9 mouse cellular contexts compared by ENCODE assay signal in the genomic region with DNA sequence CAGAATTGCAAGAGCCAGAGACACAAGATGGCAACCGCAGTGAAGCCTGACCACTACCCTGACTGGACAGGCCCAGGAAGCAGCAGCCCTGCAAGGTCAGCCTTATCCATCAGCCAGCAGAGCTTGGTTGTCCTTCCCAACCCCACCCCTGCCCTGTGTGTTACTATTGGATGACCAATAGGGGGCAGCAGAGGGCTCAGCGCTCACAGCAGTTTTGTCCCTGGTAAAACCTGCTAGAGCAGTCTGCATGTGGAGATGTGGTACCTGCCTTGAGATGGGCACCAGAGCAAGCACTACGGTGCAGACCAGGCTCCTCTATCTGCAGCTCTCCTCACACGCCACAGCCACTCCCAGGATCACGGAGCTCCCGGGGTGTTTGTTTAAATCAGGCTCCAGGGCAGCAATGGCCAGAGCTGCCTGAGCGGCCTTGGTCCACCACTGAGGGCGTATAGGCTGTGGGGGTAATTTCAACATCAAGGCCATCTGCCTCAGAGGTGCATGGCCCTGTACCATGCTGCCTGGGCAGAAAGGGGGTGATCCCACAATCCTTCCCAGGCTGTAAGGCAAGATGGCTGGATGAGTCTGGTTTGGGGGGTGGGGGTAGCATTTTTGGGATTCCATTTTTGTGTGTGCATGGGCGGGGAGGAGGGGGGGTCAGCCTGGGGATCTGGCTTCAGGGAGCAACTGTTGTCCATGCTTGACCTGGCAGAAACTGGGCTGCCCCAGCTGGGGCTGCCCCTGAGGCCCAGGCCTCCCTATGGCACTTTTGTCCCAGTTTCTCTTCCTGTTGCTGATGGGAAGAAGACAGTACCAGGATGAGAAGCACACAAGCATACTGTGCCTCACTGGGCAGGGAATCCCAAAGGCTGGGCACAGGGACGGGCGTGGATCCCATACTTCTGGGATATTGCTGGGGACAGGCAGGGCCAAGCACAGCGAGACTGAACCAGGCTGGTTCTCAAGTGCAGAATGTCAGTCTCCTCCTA. TPM values are rescaled to one million over a fixed set of nuclear protein-coding genes. Genes with fewer than 3 reads are reported as not detected.
A peak's percentile ranks its signal among the peaks of the same experiment; 100 is the strongest.
DNase-seq lines count a peak whose midpoint lies in the region; ATAC-seq lines count a peak whose summit lies in the region.
"Had no signal": no experiment of that assay in that cellular context is flagged by ENCODE, and none has a peak within 500 bp of the region (broad histone marks: within the 10 kb centered on the region; RNA-seq: fewer than 3 reads in every experiment).

No protein-coding gene starts in this region.

- no peak overlapping the region for H3K4me3 ChIP-seq in kidney, embryonic 14.5 days (ENCODE audit: low read length)
- H3K4me3 ChIP-seq: neural tube, embryonic 12.5 days had no signal

- H3K36me3 ChIP-seq in kidney, embryonic 14.5 days (ENCODE audit: control insufficient read depth, insufficient read depth, low read length) = peaks cover 5% of the 10 kb centered on the region; the same call in 1 of the 2 replicates

- 56% methylated on average over 12 of the region's 12 CpGs for WGBS in kidney, embryonic 14.5 days

- intact Hi-C loops in gastrocnemius, postnatal 14 days (cut with DNase I; ENCODE audit: low total_unique reads) = no loop called here

- ATAC-seq in kidney, embryonic 14.5 days (ENCODE audit: low FRiP score, low TSS enrichment) = peak; percentile 56

- no peaks in the 10 kb centered on the region for H3K27me3 ChIP-seq in kidney, embryonic 14.5 days (ENCODE audit: control insufficient read depth, insufficient read depth, low read length)
- H3K27me3 ChIP-seq: neural tube, embryonic 12.5 days had no signal

- no peak overlapping the region for H3K9ac ChIP-seq in kidney, embryonic 14.5 days (ENCODE audit: low read depth, low read length)
- H3K9ac ChIP-seq: neural tube, embryonic 12.5 days had no signal

- no peaks in the 10 kb centered on the region for H3K9me3 ChIP-seq in kidney, embryonic 14.5 days (ENCODE audit: control insufficient read depth, low read length)
- H3K9me3 ChIP-seq: neural tube, embryonic 12.5 days had no signal

- H3K4me1 ChIP-seq in kidney, embryonic 14.5 days (ENCODE audit: control insufficient read depth, insufficient read depth, low read length) = no peaks in the 10 kb centered on the region

- H3K27ac ChIP-seq in kidney, embryonic 14.5 days (ENCODE audit: low read depth, low read length) = no peak overlapping the region
- H3K27ac ChIP-seq: neural tube, embryonic 12.5 days had no signal

- no peak overlapping the region for H3K4me2 ChIP-seq in kidney, embryonic 14.5 days (replicated peaks; ENCODE audit: low read depth, low read length)

- DNase-seq in frontal cortex, postnatal 36 days (ENCODE audit: low spot score in 2 of 2) = peak; percentile 18 to 24
- DNase-seq in frontal cortex, postnatal 10 days (ENCODE audit: low spot score in 2 of 2) = no peak
- DNase-seq in Muller cell, postnatal 12 days (ENCODE audit: inconsistent ontology term) = peak; percentile 81
- peak; percentile 51 for DNase-seq in cerebellum, adult 9-10 months
- peak; percentile 50 for DNase-seq in gastrocnemius, postnatal 14 days
- peak; percentile 78 for DNase-seq in lung, postnatal 10 days
- peak; percentile 10 to 37 for DNase-seq in spleen, postnatal 36 days (ENCODE audit: low spot score in 2 of 2)

RNA-seq across cellular contexts. Expression of a gene that starts 16.5 kb away (rescaled TPM):
- 1 to 10 TPM; 1.6 to 2.1 TPM for total RNA-seq in gastrocnemius, postnatal 14 days (2021)
- not detected in 2 replicates for polyA plus RNA-seq in kidney, embryonic 14.5 days (2014; fragmentation: Nextera tagmentation; extraction: Ambion mirVana)

RNA-seq across cellular contexts. Expression of a gene that starts 27.7 kb away (rescaled TPM):
- total RNA-seq in gastrocnemius, postnatal 14 days (2021) = 1 to 10 TPM; 6.0 to 7.7 TPM
- 10.1 and 10.3 TPM in 2 replicates for polyA plus RNA-seq in kidney, embryonic 14.5 days (2014; fragmentation: Nextera tagmentation; extraction: Ambion mirVana)

RNA-seq across cellular contexts. Expression of a gene that starts 27.9 kb away (rescaled TPM):
- 10 to 100 TPM; 10.0 to 12.0 TPM for total RNA-seq in gastrocnemius, postnatal 14 days (2021)
- polyA plus RNA-seq in kidney, embryonic 14.5 days (2014; fragmentation: Nextera tagmentation; extraction: Ambion mirVana) = 28.5 and 31.3 TPM in 2 replicates

RNA-seq across cellular contexts. Expression of a gene that starts 30.6 kb away (rescaled TPM):
- total RNA-seq in gastrocnemius, postnatal 14 days (2021) = not detected
- polyA plus RNA-seq in kidney, embryonic 14.5 days (2014; fragmentation: Nextera tagmentation; extraction: Ambion mirVana) = not detected in 2 replicates
- polyA plus RNA-seq: neural tube, embryonic 12.5 days had no signal

RNA-seq across cellular contexts. Expression of a gene that starts 52.5 kb away (rescaled TPM):
- total RNA-seq in gastrocnemius, postnatal 14 days (2021) = 1 to 10 TPM; 4.4 to 5.6 TPM
- 24.5 and 33.0 TPM in 2 replicates for polyA plus RNA-seq in kidney, embryonic 14.5 days (2014; fragmentation: Nextera tagmentation; extraction: Ambion mirVana)

Comparison
In these comparisons a context has a peak if more than half of its experiments do, and no peak if none do; other contexts are left out.
1. DNase-seq: peak in frontal cortex, postnatal 36 days (2 of 2), Muller cell, postnatal 12 days (single experiment), cerebellum, adult 9-10 months (single experiment), gastrocnemius, postnatal 14 days (single experiment), lung, postnatal 10 days (single experiment) and spleen, postnatal 36 days (2 of 2); none in frontal cortex, postnatal 10 days (0 of 2).